Mouse (Mus musculus): Measurements from ENCODE around the gene Kcnt2. TPM values are rescaled to one million over a fixed set of nuclear protein-coding genes. Genes with fewer than 3 reads are reported as not detected.

The Kcnt2 gene
- 0.23 and 0.26 TPM in 2 replicates for polyA plus RNA-seq (2012; rRNA removed)

- Histone ChIP-seq H3K36me3 (ENCODE audit: control insufficient read depth, insufficient read depth, low read length) (no peaks in the 10 kb centered on the region), H3K27ac (ENCODE audit: insufficient read depth, low read depth, low read length) (no peak within 1 kb of the TSS), H3K27me3 (replicated peaks; ENCODE audit: control insufficient read depth, insufficient read depth, low read length) (no peaks in the 10 kb centered on the region), H3K4me1 (ENCODE audit: control insufficient read depth, insufficient read depth, low read length) (no peaks in the 10 kb centered on the region), H3K4me3 (ENCODE audit: insufficient read depth, low read depth, low read length) (peak within 1 kb of the TSS; percentile 51)
- DNase-seq, result peak; percentile 35
- no peak for TF ChIP-seq CTCF (conservative IDR thresholded peaks at IDR 0.05; ENCODE audit: insufficient read depth, insufficient read length, low read depth, low read length)
- no peak for TF ChIP-seq POLR2A (IDR thresholded peaks at IDR 0.05; ENCODE audit: low read depth, low read length)
- under 1% methylated on average over 21 of the region's 21 CpGs for WGBS
Observed at GRCm38 (mm10) chr1:140245876-140246597, at the start of gene Kcnt2. Gene Kcnt2, plus strand, starts transcription at chr1:140246158.

- Histone ChIP-seq H3K36me3 (ENCODE audit: control insufficient read depth, insufficient read depth, low read length) (no peaks in the 10 kb centered on the region), H3K4me1 (ENCODE audit: control insufficient read depth, insufficient read depth, low read length) (no peaks in the 10 kb centered on the region), H3K27me3 (replicated peaks; ENCODE audit: control insufficient read depth, insufficient read depth, low read length) (no peaks in the 10 kb centered on the region), H3K27ac (ENCODE audit: insufficient read depth, low read depth, low read length) (no peak overlapping the region), H3K4me3 (ENCODE audit: insufficient read depth, low read depth, low read length) (no peak overlapping the region)
- DNase-seq, result no peak
- TF ChIP-seq POLR2A (IDR thresholded peaks at IDR 0.05; ENCODE audit: low read depth, low read length), result no peak
- TF ChIP-seq CTCF (conservative IDR thresholded peaks at IDR 0.05; ENCODE audit: insufficient read depth, insufficient read length, low read depth, low read length), result no peak
- 82% methylated on average over 2 of the region's 2 CpGs for WGBS
Observed at GRCm38 (mm10) chr1:140205329-140205728, 40.6 kb upstream of the Kcnt2 start.

- Histone ChIP-seq H3K4me1 (ENCODE audit: control insufficient read depth, insufficient read depth, low read length) (no peaks in the 10 kb centered on the region), H3K36me3 (ENCODE audit: control insufficient read depth, insufficient read depth, low read length) (no peaks in the 10 kb centered on the region), H3K27ac (ENCODE audit: insufficient read depth, low read depth, low read length) (no peak overlapping the region), H3K27me3 (replicated peaks; ENCODE audit: control insufficient read depth, insufficient read depth, low read length) (no peaks in the 10 kb centered on the region), H3K4me3 (ENCODE audit: insufficient read depth, low read depth, low read length) (no peak overlapping the region)
- DNase-seq, result no peak
- 44% methylated on average over 3 of the region's 3 CpGs for WGBS
- TF ChIP-seq POLR2A (IDR thresholded peaks at IDR 0.05; ENCODE audit: low read depth, low read length), result no peak
- no peak for TF ChIP-seq CTCF (conservative IDR thresholded peaks at IDR 0.05; ENCODE audit: insufficient read depth, insufficient read length, low read depth, low read length)
Observed at GRCm38 (mm10) chr1:140225221-140225620, 20.7 kb upstream of the Kcnt2 start.

GRCm38 (mm10) chr1:140226673-140227072 lies 19.3 kb upstream of the Kcnt2 start:
- no peak for TF ChIP-seq POLR2A (IDR thresholded peaks at IDR 0.05; ENCODE audit: low read depth, low read length)
- no peak for TF ChIP-seq CTCF (conservative IDR thresholded peaks at IDR 0.05; ENCODE audit: insufficient read depth, insufficient read length, low read depth, low read length)
- Histone ChIP-seq H3K4me1 (ENCODE audit: control insufficient read depth, insufficient read depth, low read length) (no peaks in the 10 kb centered on the region), H3K4me3 (ENCODE audit: insufficient read depth, low read depth, low read length) (no peak overlapping the region), H3K27me3 (replicated peaks; ENCODE audit: control insufficient read depth, insufficient read depth, low read length) (no peaks in the 10 kb centered on the region), H3K27ac (ENCODE audit: insufficient read depth, low read depth, low read length) (no peak overlapping the region), H3K36me3 (ENCODE audit: control insufficient read depth, insufficient read depth, low read length) (no peaks in the 10 kb centered on the region)
- 81% methylated on average over 8 of the region's 8 CpGs for WGBS
- DNase-seq, result no peak

DNA sequence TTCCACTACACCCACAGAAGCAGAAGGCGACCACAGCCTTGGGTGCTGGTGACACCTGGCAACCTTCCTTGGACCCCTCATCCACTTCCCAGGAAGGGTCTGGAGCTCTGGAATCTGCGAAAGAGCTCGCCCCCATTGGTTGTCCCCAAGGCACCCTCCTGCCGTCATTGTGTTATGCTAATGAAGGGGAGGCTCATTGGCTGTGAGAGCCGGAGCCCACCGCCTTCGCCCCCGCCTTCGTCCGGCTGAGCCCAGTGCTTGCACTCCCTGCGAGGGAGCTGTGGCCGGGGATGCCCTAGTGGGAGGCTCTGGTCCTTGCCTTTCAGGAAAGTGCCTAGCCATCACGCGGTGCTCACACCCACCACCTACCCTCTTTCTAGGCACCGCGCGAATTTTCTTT lies 493 bp upstream of the Kcnt2 start:
- WGBS, result 2% methylated on average over 17 of the region's 17 CpGs
- Histone ChIP-seq H3K4me3 (ENCODE audit: insufficient read depth, low read depth, low read length) (peak overlapping the region; percentile 51; the same call in 1 of the 2 replicates), H3K27me3 (replicated peaks; ENCODE audit: control insufficient read depth, insufficient read depth, low read length) (no peaks in the 10 kb centered on the region), H3K4me1 (ENCODE audit: control insufficient read depth, insufficient read depth, low read length) (no peaks in the 10 kb centered on the region), H3K36me3 (ENCODE audit: control insufficient read depth, insufficient read depth, low read length) (no peaks in the 10 kb centered on the region), H3K27ac (ENCODE audit: insufficient read depth, low read depth, low read length) (no peak overlapping the region)
- DNase-seq, result peak; percentile 44
- TF ChIP-seq POLR2A (IDR thresholded peaks at IDR 0.05; ENCODE audit: low read depth, low read length), result no peak
- no peak for TF ChIP-seq CTCF (conservative IDR thresholded peaks at IDR 0.05; ENCODE audit: insufficient read depth, insufficient read length, low read depth, low read length)

- H3K36me3 ChIP-seq (ENCODE audit: control insufficient read depth, insufficient read depth, low read length), result no peaks in the 10 kb centered on the region
- H3K27me3 ChIP-seq (replicated peaks; ENCODE audit: control insufficient read depth, insufficient read depth, low read length), result no peaks in the 10 kb centered on the region
- no peak for TF ChIP-seq POLR2A (IDR thresholded peaks at IDR 0.05; ENCODE audit: low read depth, low read length)
- TF ChIP-seq CTCF (conservative IDR thresholded peaks at IDR 0.05; ENCODE audit: insufficient read depth, insufficient read length, low read depth, low read length), result no peak
- no peak overlapping the region for H3K4me3 ChIP-seq (ENCODE audit: insufficient read depth, low read depth, low read length)
- DNase-seq, result peak; percentile 23
- WGBS, result 61% methylated on average over 3 of the region's 3 CpGs
- H3K27ac ChIP-seq (ENCODE audit: insufficient read depth, low read depth, low read length), result no peak overlapping the region
- no peaks in the 10 kb centered on the region for H3K4me1 ChIP-seq (ENCODE audit: control insufficient read depth, insufficient read depth, low read length)
Observed at GRCm38 (mm10) chr1:140264696-140265095, 18.7 kb downstream of the Kcnt2 start.

DNA sequence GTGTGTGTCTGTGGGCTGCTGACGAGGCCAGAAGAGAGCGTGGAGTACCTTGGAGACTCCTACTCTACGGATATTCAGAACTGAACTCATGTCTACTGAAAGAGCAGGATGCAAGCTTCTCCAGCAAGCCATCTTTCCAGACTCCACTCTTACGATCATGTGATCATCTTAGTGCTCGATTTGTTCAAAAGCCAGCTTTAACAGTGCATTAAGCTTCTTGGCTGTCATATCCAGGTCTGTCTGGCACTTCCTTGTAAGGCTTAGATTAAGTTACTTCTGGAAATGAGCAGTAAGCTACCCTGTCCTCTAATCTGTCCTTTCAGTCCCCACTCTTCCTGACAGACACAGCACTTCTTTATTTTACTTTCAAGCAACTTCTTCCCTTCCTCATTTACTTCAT lies 20.1 kb downstream of the Kcnt2 start:
- H3K4me3 ChIP-seq (ENCODE audit: insufficient read depth, low read depth, low read length), result no peak overlapping the region
- no peak for DNase-seq
- H3K4me1 ChIP-seq (ENCODE audit: control insufficient read depth, insufficient read depth, low read length), result no peaks in the 10 kb centered on the region
- no peaks in the 10 kb centered on the region for H3K27me3 ChIP-seq (replicated peaks; ENCODE audit: control insufficient read depth, insufficient read depth, low read length)
- TF ChIP-seq POLR2A (IDR thresholded peaks at IDR 0.05; ENCODE audit: low read depth, low read length), result no peak
- no peak for TF ChIP-seq CTCF (conservative IDR thresholded peaks at IDR 0.05; ENCODE audit: insufficient read depth, insufficient read length, low read depth, low read length)
- no peaks in the 10 kb centered on the region for H3K36me3 ChIP-seq (ENCODE audit: control insufficient read depth, insufficient read depth, low read length)
- 0 out of 2 replicates have a peak overlapping the region, but pooled peaks have one; percentile 50 for H3K27ac ChIP-seq (ENCODE audit: insufficient read depth, low read depth, low read length)
- WGBS, result 68% methylated on average over 5 of the region's 5 CpGs

Measured in kidney, adult 2 months (tissue).